Mouse (Mus musculus) heart, adult 2 months (tissue): ENCODE data around the gene Crim1.

Experiments used
- CTCF ChIP-seq: fragments of 200-600 bp; IDR thresholded peaks from 2 replicates; pipeline ENCODE4 v1.8.1; 2022; ENCODE audit warnings: antibody characterized with exemption, mild to moderate bottlenecking, moderate library complexity
- POLR2A ChIP-seq: fragments of 200-500 bp; IDR thresholded peaks from 2 replicates; pipeline ENCODE4 v1.6.1; 2011; ENCODE audit warnings: mild to moderate bottlenecking, low read depth, low read length, control low read depth; ENCODE audit not compliant: insufficient read depth

DNA sequence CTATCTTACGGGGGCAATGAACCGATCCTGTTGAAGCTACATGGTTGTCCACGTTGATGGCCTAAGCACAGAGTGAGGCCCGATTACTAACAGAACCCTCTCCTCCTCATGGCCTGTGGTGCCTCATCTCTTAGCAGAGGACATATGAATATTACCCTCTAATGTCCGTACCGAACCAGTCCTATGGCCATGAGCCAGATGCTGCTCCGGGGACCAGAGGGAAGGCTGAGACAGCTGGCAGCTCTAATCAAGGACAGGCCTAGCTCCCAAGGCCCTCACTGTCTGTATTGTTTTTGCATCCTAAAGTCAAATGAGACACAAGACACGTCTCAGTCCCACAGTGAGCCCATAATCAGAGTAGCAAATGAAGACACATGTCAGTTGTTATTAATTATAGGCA, 155.6 kb downstream of the Crim1 start:
- TF ChIP-seq CTCF (no peak), POLR2A (no peak)
